Mouse (Mus musculus): ENCODE results near the gene Pheta2.

Pheta2 gene

DNA sequence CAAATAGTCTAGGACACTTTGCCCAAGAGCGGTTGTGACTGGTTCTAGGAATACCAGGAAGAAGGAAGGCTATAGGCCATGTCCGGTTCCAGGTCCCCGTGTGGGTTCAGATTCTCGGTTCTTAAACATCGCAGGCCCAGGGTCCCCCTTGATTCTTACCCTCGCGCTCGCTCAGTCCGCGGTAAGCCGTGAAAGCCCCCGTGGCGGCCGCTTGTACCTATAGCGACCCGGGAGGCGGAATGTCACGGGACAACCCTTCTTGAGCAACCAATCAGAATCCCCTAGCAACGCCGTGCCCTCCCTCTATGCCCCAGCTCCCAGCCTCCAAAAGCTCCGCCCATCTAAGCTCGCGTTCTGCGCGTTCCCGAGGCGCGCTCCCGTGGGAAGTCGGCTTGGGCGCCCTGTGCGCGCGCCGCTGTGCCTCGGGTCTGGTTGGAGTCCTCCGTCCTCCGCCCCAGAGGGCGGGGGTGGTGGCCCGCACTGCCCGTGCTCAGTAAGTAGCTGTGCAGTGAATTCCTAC, at the start of gene Pheta2, which contains the start of the genes Naga and Smdt1:
Pheta2 (plus strand) TSS at position 350 of the 520 bp plus-strand sequence.
Naga (minus strand) TSS at position 333 of the 520 bp plus-strand sequence.
Smdt1 (plus strand) TSS at position 367 of the 520 bp plus-strand sequence.
- peak; percentile 97 for DNase-seq

DNA sequence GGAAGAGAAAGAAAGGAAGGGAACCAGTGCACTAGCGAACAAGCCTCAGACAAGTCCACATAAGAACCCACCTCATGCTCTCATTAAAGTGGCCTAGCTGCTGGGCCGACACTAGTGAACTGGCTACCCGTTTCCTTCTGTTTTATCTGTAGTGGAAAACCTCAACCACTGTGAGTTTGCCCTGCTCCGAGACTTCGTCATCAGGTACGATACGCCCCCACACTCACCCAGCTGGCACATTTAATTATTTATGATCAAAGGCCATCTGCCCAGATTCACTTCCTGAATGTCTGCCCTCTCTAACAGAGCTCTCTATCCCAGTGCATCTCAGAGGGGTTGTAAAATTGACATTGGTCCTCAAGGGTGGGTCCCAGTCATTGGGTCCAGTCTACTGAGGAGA, 48.5 kb upstream of the Pheta2 start:
- DNase-seq, result no peak

DNA sequence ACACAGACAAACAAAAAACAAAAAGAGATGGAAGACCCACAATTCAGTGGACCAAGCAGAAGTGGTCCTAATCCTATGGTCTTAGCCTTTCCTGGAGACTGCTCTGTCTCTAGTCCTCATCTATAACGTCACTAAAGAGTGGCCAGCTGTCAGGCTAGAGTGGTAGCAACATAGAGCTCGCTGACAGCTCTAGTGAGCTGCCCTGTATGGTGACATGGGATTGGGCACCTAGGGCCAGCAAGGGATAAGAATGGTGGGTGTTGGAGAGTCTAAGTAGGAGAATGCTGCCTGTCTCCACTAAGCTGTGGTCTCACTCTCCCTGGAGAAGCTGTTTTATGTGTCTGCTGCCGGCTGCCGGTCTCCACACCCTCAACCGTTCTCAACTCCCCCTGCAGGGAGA, 45.9 kb upstream of the Pheta2 start:
- no peak for DNase-seq

DNA sequence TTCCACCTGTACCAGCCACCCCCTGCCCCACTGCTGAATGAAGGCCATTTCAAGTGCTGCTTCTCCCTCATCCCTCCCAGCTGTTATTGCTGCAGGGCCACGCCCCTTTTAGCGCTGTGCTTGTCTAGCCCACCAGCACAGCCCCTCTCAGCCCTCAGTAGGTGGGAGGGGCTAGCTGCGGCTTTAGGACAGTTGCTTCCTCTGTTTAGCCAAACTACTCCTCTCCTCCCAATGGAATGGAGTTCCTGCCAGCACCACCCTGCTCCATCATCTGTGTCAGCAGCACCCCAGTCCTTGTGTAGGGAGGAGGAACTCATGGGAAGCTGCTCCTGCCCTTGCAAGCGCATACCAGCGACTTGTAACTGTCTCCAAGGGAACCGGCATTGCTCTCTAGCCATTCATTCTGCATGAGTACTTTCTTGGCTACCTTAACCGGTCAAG, 45.5 kb upstream of the Pheta2 start:
- DNase-seq, result no peak

DNA sequence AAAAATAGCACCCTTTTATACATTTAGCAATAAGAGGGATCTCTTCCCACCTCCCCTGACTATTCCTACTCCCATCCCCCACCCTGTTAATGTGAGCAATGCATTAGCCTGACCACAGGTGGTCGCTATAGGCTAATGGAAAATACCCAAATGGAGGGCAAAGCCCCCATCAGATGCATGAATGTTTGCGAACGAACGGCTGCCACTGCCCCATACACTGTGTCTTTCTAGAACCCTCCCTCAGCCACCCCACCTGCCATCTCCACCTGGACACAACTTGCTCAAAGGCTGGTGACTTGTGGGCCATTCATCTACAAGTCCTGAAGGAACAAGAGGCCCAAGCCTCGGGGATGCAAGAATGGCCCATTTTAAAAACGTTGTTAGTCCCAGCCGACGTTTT, 44.7 kb upstream of the Pheta2 start:
- DNase-seq, result no peak

GRCm38 (mm10) chr15:82298764-82299561, 39.8 kb upstream of the Pheta2 start, which contains the start of gene Wbp2nl:
Gene Wbp2nl (plus strand): TSS chr15:82298954.
- no peak for DNase-seq

DNA sequence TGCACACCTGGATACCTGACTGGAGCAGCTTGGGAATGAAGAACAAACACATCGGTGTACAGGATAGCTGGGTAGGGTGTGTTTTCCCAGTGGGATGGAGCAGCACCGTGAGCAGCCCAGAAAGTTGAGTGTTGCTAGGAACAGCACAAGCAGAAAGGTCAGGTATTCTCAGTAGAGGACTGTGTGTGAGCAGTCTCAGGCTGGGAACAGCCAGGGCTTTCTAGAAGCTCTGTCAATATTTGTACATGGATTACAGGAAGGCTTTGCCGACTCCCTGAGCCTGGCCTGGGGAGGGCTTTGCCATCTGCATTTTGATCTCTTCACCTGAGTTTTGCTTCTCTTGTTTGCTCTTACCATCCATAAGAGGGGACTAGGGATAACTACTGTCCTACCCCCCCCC, 31.6 kb upstream of the Pheta2 start:
- no peak for DNase-seq

DNA sequence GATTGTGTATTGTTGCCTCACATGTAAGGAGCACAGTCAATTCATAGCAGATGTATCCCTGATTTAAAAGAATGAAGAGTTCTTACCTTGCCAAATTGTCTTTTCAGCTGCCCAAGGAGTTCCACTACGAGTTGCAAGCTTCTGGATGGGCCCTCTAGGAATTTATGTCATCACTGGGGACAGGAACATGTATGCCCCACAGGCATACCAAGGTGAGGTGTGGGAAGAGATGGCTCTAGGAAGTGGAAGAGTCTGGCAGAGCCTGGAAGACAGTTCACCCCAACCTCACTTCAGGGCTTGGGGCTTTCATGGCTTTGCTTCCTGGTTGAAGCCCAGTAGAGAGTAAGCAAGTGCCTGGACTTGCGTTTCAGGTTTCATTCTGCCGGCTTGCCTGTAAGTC, 30.3 kb upstream of the Pheta2 start:
- no peak for DNase-seq

DNA sequence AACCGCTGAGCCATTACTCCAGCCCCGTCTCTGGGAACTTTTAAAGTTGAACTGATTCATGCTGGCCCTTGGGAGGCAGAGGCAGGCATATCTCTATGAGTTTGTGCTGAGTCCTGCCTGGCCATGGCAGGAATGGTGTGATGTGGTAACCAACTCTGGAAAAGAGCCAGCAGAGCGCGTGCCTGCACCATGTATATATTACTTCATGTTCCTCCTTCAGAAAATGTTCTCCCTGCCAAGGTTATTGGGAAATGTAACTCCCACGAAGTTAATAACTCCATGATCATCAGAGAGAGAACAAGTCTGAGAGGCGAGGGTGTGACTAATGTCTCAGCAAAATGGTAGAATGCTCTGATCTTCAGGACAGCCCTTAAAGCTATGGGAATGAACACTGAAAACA, 20.9 kb upstream of the Pheta2 start:
- no peak for DNase-seq

- DNase-seq, result no peak
Measured at GRCm38 (mm10) chr15:82319613-82320012, 19.1 kb upstream of the Pheta2 start.

DNA sequence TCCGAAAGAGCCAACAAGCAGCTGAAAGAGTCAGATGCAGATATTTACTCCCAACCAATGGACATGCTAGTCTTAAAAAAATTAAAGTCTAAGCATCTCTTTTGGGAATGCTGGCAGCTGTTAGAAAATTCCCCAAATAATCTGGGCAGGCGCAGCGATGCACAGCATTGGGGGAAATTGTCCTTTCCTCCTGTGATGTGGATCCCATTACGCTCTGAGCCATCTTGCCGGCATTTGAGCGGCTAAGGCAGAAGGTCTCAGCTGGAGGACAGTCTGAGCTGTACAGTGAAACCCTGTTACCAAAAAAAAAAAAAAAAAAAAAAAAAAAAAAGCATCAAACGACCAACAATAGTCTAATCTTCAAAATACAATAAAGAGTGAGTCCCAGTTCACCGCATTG, 16.5 kb upstream of the Pheta2 start:
- no peak for DNase-seq

GRCm38 (mm10) chr15:82325382-82325781, 13.4 kb upstream of the Pheta2 start:
- no peak for DNase-seq

DNA sequence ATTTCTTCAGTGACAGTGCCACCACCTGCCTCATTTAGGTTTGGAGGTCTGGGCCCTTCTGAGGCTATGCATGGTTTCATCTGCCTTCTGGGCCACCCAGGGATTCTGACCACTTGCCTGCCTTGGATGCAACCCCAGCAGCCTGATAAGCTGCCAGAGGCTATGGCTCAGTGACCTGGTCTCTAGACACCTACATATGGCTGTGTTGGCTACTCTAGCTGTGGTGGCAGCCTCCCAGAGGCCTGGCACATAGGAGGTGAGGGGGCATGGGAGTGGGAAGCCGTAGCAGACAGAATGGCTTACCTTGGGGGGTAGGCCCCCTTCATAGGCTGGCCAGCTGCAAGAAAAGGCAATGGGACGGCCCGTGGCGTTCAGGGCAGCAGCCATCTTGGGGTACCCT, 3.5 kb upstream of the Pheta2 start:
- DNase-seq, result no peak

DNA sequence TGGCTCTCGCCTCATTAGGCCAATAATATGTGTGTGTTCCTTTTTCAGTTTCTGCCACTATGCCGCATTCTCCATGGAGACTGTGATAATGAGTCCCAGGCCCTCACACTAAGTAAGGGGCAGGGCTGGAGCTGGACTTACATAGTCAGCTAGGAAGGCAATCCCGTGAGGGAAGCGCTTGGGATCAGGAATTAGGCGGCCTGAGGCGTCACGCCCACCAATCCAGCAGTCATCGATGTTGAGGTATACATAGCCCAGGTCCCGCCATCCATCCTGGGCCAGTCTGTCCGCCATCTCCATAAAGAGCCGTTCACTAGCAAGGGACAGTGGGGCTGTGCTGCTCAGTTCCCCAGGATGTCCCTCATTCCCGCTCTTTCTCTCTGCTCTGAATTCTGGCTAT, 2.1 kb upstream of the Pheta2 start:
- DNase-seq, result no peak

GRCm38 (mm10) chr15:82337875-82338274, 867 bp upstream of the Pheta2 start:
- no peak for DNase-seq

- DNase-seq, result no peak
Measured at GRCm38 (mm10) chr15:82339150-82339549, 408 bp downstream of the Pheta2 start.

GRCm38 (mm10) chr15:82339634-82340254, 1.0 kb downstream of the Pheta2 start:
- no peak for DNase-seq

DNA sequence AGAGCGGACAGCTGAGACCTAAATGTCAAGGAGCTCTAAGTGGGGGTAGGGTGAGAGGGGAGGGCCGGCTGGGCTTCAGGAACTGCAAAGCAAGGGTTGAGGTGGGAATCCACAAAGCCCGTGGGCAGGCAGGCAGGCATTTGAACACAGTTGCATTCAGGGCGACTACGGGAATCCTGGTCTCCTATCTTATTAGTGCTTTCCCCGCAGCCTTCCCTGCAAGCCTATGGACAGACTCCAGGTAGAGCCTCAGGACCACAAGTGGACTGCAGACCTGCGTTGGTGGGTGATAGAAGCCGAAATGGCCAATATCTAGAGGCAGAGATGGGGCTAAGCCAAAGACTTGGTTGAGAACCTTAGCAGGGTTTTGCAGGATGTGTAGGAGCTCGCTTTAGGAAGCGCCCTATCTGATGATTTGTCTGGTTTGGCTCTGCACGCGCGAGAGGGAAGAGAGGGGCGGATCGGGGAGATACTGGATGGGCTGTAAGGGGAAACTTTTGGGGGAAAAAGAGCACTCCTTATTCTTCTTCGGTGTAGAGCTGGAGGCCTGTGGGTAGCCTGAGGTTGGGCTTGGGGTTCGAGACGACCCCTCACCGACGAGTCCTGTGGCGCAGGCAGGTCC, 1.8 kb downstream of the Pheta2 start:
- DNase-seq, result no peak

DNA sequence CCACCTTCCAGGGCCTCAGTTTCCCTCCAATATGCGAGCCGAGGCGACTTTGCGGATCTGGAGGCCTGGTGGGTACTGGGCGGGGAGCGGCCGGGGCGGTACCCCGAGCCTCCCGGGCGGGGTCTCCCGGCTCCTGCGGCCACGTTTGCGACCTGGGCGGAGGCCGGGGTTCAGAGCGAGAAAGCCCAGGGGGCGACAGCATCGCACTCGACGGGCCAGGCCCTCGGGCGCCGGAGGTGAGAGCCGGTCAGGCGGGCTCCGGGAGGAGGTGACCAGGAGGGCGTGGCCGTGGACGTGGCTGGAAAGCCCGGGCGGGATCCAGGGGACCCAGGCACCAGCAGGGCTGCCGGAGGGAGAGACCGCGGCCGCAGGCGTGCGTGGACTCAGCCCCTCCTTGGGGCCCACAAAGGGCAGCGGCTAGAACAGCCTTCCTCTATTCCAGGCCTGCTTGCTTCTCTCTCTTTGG, 2.3 kb downstream of the Pheta2 start:
- peak; percentile 49 for DNase-seq

DNA sequence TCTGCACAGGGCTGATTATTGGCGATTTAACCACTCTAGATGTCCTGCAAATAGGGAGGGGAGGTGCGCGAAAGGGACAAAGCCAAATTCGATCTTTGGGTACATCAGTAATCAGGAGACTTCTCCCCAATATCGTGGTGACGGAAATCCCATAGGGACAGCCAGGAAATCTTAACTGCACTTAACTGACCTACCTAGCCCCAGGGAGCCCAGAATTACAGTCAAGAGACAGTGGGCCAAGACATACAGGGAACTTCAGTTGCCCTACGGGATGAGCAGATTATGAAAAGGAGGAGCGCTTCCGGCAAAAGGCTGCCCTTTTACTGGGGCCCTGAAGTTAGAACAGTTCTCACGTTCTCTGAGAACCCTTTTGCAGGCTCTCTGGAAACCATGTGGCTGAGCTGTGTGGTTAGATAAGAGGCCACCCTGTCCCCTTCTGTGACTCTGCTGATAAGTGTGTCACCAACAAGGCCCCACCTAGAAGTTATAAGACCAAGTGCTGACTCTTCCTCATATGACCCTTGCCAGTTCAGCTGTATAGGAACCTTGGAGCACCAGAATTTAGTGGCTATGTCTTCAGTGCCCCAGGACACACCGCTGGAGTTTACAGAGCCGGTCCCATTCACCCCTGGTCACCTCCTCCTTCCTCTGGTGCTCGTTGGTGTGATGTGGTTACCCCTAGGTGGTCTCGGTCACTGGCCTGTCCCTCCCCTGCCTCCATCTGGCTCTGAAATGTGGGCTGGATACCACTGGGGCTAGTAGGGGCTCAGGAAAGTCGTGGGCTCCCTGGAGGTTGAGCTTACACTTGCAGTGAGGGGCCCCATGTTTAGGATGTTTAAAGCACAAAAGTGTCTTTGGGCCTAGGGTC, 3.2 kb downstream of the Pheta2 start:
- DNase-seq, result no peak

DNA sequence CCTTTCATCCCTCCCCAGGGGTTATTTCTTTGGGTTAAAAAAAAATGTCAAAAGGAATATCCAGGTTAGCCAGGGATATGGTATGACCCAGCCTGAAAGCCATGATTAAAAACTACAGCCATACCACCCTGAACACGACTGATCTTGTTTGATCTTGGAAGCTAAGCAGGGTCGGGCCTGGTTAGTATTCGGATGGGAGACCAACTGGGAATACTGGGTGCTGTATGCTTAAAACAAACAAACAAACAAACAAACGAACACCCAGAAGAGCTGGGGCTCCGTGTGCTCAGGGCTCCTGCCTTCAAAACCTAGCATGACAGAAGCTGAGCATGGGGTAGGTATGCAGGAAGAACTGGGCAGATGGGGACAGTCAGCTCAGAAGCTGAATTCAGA, 3.8 kb downstream of the Pheta2 start:
- DNase-seq, result no peak

All from kidney, adult 18-20 months (tissue).